Comparison of ENCODE assay signal across 14 mouse cellular contexts in the genomic region with DNA sequence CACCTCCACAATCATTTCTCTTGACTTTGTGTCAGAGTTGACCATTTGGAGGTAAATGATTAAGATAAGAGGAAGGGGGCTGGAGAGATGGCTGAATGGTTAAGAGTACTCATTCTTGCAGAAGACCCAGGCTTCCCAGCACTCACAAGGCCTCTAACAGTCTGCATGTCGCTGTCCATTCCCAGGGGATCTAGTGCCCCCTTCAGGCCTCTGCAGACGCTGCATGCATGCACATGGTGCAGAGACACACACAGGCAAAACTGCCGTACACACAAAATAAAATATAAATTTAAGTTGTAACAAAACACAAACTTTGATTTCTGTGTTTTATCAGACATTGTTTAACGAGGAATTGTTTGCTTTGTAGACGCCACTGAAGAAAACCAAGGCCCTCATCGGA. TPM values are rescaled to one million over a fixed set of nuclear protein-coding genes. Genes with fewer than 3 reads are reported as not detected.
DNase-seq lines count a peak whose midpoint lies in the region; ATAC-seq and TF ChIP-seq lines count a peak whose summit lies in the region.
"Had no signal": no experiment of that assay in that cellular context is flagged by ENCODE, and none has a peak within 500 bp of the region (broad histone marks: within the 10 kb centered on the region; RNA-seq: fewer than 3 reads in every experiment).

No protein-coding gene starts in this region.

- TF ChIP-seq POLR2A in bone marrow macrophage, adult 2 months (IDR thresholded peaks at IDR 0.05; ENCODE audit: borderline replicate concordance, low read depth, low read length): no peak

- DNase-seq in CD4-positive, CD25-positive, alpha-beta regulatory T cell, adult 2 months (ENCODE audit: low read depth, low spot score): peak; percentile 25
- DNase-seq in kidney, postnatal 36 days: peak; percentile 29 to 64
- no peak for DNase-seq in kidney, postnatal 10 days
- DNase-seq in 3T3-L1 (ENCODE audit: low read depth, low spot score): peak; percentile 25
- no peak for DNase-seq in right cerebral cortex, postnatal 36 days (ENCODE audit: low spot score in 2 of 2)
- DNase-seq: cerebellum, adult 18-20 months; heart, adult 18-20 months; left cerebral cortex, postnatal 4 days; right cerebral cortex, postnatal 14 days had no signal

- ATAC-seq in CD4-positive, CD25-positive, alpha-beta regulatory T cell, adult 4 months: no peak
- no peak for ATAC-seq in activated CD4-positive, CD25-positive, alpha-beta regulatory T cell, adult 4 months
- ATAC-seq: forebrain, embryonic 14.5 days had no signal

- no peak overlapping the region for H3K4me3 ChIP-seq in bone marrow macrophage, adult 2 months (ENCODE audit: insufficient read depth, low read length)
- H3K4me3 ChIP-seq: embryonic facial prominence, embryonic 10.5 days had no signal

- peaks cover 52% of the 10 kb centered on the region for H3K4me1 ChIP-seq in bone marrow macrophage, adult 2 months (ENCODE audit: control insufficient read depth, insufficient read depth, low read length)

- no peak overlapping the region for H3K27ac ChIP-seq in bone marrow macrophage, adult 2 months (ENCODE audit: insufficient read depth, low read depth, low read length)
- H3K27ac ChIP-seq: embryonic facial prominence, embryonic 10.5 days had no signal

- peak; percentile 60 for TF ChIP-seq CTCF in bone marrow macrophage, adult 2 months (IDR thresholded peaks at IDR 0.05; ENCODE audit: low read depth, low read length)

RNA-seq across cellular contexts. Expression of a gene that starts 5.9 kb away (rescaled TPM):
- polyA plus RNA-seq in CD4-positive, CD25-positive, alpha-beta regulatory T cell, adult 4 months (2017; shearing (Covaris generic)): 10 to 100 TPM in 1 of 2 experiments, 1 to 10 TPM in 1; 9.1 to 13.6 TPM
- polyA plus RNA-seq in bone marrow macrophage, adult 2 months (2012; ENCODE audit: insufficient read depth, insufficient read length, missing spikeins): 302 and 313 TPM in 2 replicates
- 1 to 10 TPM; 7.2 to 9.1 TPM for polyA plus RNA-seq in activated CD4-positive, CD25-positive, alpha-beta regulatory T cell, adult 4 months (2017; shearing (Covaris generic))

RNA-seq across cellular contexts. Expression of a gene that starts 19.7 kb away (rescaled TPM):
- 1 to 10 TPM; 3.1 to 3.4 TPM for polyA plus RNA-seq in CD4-positive, CD25-positive, alpha-beta regulatory T cell, adult 4 months (2017; shearing (Covaris generic))
- polyA plus RNA-seq in bone marrow macrophage, adult 2 months (2012; ENCODE audit: insufficient read depth, insufficient read length, missing spikeins): 1.2 and 1.3 TPM in 2 replicates
- 1 to 10 TPM; 5.0 to 5.7 TPM for polyA plus RNA-seq in activated CD4-positive, CD25-positive, alpha-beta regulatory T cell, adult 4 months (2017; shearing (Covaris generic))

Comparison
In these comparisons a context has a peak if more than half of its experiments do, and no peak if none do; other contexts are left out.
1. DNase-seq: peak in CD4-positive, CD25-positive, alpha-beta regulatory T cell, adult 2 months (single experiment), kidney, postnatal 36 days (2 of 2) and 3T3-L1 (single experiment); none in kidney, postnatal 10 days (single experiment) and right cerebral cortex, postnatal 36 days (0 of 2).
2. RNA of a gene that starts 5.9 kb away (polyA plus RNA-seq): 302 to 313 TPM in bone marrow macrophage, adult 2 months; 9.1 to 13.6 TPM in CD4-positive, CD25-positive, alpha-beta regulatory T cell, adult 4 months and 7.2 to 9.1 TPM in activated CD4-positive, CD25-positive, alpha-beta regulatory T cell, adult 4 months; every median in the first group is over 10 times any median in the second.